Mouse (Mus musculus) embryonic facial prominence, embryonic 10.5 days (tissue): ENCODE measurements around the gene Capza1. TPM values are rescaled to one million over a fixed set of nuclear protein-coding genes. Genes with fewer than 3 reads are reported as not detected.

Experiments
- DNase-seq: peaks from one replicate; pipeline ENCODE4 v3.0.0-alpha.2; 2017; ENCODE audit warnings: low spot score
- H3K27ac ChIP-seq: fragments of 300-500 bp; sonication (generic); replicated peaks from 2 replicates; pipeline ENCODE4 v1.5.1; 2016; ENCODE audit warnings: mild to moderate bottlenecking
- H3K27me3 ChIP-seq: fragments of 300-500 bp; sonication (generic); replicated peaks from 2 replicates; pipeline ENCODE4 v1.6.1; 2016; ENCODE audit warnings: low read depth, mild to moderate bottlenecking; ENCODE audit not compliant: poor library complexity, severe bottlenecking
- H3K36me3 ChIP-seq: fragments of 300-500 bp; sonication (generic); replicated peaks from 2 replicates; pipeline ENCODE4 v1.6.1; 2016; ENCODE audit warnings: mild to moderate bottlenecking, moderate library complexity
- H3K4me1 ChIP-seq: fragments of 300-500 bp; sonication (generic); 2 replicates; pipeline ENCODE4 v1.6.1; 2016
- H3K4me3 ChIP-seq: fragments of 300-500 bp; sonication (generic); 2 replicates; pipeline ENCODE4 v1.5.1; 2016; ENCODE audit warnings: mild to moderate bottlenecking, moderate library complexity
- H3K9me3 ChIP-seq: fragments of 300-500 bp; sonication (generic); 2 replicates; pipeline ENCODE4 v1.6.1; 2016; ENCODE audit warnings: mild to moderate bottlenecking
- WGBS: fragments of 180-500 bp; shearing (Covaris S2); methylation state at CpG from one replicate; pipeline ENCODE4 v1.1.7; 2016; 5-methylcytosine and 5-hydroxymethylcytosine counted together
- polyA plus RNA-seq: library from polyadenylated mRNA; unstranded; fragments of >200 nt; fragmentation: Nextera tagmentation; extraction: Ambion mirVana; gene quantifications from 2 replicates; pipeline ENCODE4 v1.2.1, GENCODE M21; 2016

The Capza1 gene
- polyA plus RNA-seq, 1 experiment from 2014 or later: 191 TPM

DNA sequence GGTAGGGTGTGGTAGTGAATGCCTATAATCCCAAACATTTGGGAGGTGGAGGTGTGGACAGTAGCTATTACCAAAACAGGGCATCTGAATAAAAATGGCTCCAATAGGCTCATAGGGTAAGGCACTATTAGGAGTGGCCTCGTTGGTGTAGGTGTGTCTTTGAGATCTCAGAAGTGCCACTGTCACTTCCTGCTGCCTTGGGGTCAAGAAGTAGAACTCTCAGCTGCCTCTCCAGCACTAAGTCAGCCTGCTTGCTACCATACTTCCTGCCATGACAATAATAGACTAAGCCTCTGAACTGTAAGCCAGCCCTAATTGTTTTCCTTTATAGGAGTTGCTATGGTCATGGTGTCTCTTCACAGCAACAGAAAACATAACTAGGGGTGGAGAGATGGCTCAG, 8.2 kb downstream of the Capza1 start:
- Histone ChIP-seq H3K4me1 (0 out of 2 replicates have a peak, but pooled peaks cover 2% of the 10 kb centered on the region), H3K36me3 (peaks cover 44% of the 10 kb centered on the region), H3K4me3 (no peak overlapping the region), H3K27ac (no peak overlapping the region), H3K9me3 (no peaks in the 10 kb centered on the region), H3K27me3 (no peaks in the 10 kb centered on the region)
- DNase-seq: no peak
- whole genome bisulfite sequencing: 82% methylated on average over 1 of the region's 1 CpGs

DNA sequence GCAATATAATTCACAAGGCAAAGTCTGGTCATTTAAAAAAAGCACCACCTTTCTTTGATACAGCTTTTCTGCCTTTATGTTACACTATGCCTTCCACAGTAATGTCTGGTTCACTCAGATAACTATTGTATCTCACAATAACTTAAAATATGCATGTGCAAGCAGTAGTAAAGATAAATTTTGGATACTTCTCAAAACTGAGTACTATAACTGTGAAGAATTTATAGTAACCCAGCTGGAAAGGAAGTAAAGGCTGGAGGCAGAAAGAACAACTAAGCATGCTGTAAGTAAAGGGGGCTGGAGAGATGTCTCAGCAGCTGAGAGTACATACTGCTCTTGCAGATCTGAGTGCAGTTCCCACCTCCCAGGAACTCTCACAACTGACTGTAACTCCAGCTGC, 9.4 kb downstream of the Capza1 start:
- Histone ChIP-seq H3K4me1 (no peaks in the 10 kb centered on the region), H3K9me3 (no peaks in the 10 kb centered on the region), H3K4me3 (no peak overlapping the region), H3K36me3 (peaks cover 52% of the 10 kb centered on the region), H3K27me3 (no peaks in the 10 kb centered on the region), H3K27ac (no peak overlapping the region)
- no peak for DNase-seq

DNA sequence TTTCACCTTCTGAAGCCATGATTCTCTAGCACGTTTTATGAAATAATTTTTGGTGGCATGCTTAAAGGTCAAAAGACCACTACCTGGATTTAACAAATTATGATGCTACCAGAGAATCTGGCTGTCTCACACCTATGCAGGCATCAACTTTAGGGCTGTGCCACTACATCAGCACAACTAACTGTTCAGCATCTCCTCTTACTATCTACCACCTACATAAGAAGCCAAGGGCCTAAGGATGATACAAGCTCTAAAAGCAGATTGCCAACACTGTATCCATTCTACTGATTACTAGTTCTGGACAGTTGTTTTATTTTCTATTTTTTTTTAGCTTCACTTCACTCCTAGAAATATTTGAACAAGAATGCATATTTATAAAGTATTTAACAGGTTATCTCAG, 9.8 kb downstream of the Capza1 start:
- Histone ChIP-seq H3K27me3 (no peaks in the 10 kb centered on the region), H3K36me3 (peaks cover 55% of the 10 kb centered on the region)
- no peak for DNase-seq

DNA sequence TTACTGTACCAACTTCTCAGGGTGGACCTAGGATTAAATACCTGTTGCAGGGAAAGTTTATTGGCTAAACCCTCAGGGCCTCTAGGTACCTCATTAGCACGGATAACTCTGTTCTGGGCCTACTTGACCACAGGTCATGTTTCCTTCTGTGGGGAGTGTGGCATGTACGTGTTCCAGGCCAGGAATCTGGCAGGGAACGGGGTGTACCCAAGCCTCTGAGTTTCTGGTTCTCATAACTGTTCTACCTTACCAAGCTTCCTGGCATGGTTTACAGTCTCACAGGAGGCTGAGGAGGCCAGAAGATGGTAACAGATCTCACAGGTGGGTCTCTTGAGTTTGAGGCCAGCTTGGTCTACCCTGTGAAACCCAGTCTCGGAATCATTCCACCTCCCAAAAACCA, 17.7 kb downstream of the Capza1 start:
- H3K36me3 ChIP-seq: peaks cover 81% of the 10 kb centered on the region
- H3K27me3 ChIP-seq: no peaks in the 10 kb centered on the region
- 88% methylated on average over 4 of the region's 4 CpGs for WGBS
- no peak overlapping the region for H3K4me3 ChIP-seq
- no peaks in the 10 kb centered on the region for H3K9me3 ChIP-seq
- no peak for DNase-seq
- H3K27ac ChIP-seq: no peak overlapping the region
- H3K4me1 ChIP-seq: no peaks in the 10 kb centered on the region

More for the DNA sequence above, 9.8 kb downstream of the Capza1 start:
- Histone ChIP-seq H3K27ac (no peak overlapping the region), H3K4me3 (no peak overlapping the region), H3K4me1 (no peaks in the 10 kb centered on the region), H3K9me3 (no peaks in the 10 kb centered on the region)
- 87% methylated on average over 1 of the region's 1 CpGs for WGBS

DNA sequence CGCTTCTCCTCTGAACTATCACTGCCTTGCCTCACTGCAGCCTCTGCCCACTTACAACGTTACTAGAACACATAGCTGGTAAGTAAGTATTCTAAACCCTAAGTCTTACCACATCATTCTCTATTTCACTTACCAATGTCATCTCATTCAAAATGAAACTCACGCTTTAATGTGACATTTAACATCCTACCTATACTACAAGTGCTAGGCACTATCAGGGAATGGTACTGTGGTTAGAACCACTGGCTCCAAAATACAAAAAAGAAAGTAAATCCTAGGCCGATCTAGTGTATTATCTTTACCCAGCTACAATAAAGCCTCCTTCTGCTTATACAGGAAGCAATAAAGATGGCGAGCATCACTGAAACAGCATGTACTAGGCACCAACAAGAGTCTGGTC, 23.3 kb downstream of the Capza1 start:
- no peak overlapping the region for H3K4me3 ChIP-seq
- no peaks in the 10 kb centered on the region for H3K4me1 ChIP-seq
- H3K9me3 ChIP-seq: no peaks in the 10 kb centered on the region
- 95% methylated on average over 5 of the region's 5 CpGs for WGBS
- DNase-seq: no peak
- H3K36me3 ChIP-seq: peaks cover 94% of the 10 kb centered on the region
- H3K27ac ChIP-seq: no peak overlapping the region
- no peaks in the 10 kb centered on the region for H3K27me3 ChIP-seq

DNA sequence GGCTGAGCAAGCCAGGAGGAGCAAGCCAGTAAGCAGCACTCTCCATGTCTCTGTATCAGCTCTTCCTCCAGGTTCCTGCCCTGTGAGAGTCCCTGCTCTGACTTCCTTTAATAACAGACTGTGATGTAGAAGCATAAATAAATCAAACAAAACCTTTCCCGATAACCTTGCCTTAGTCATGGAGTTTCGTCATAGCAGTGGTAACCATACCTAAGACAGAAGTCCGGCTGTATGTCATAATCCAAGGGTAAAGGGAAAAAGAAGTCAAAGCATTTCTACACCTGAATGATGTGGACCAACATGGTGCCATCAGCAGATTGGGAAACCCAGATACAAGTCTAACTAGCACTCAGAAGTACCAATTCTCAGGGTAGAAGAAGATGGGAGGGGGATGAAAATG, 28.5 kb downstream of the Capza1 start:
- WGBS: 94% methylated on average over 3 of the region's 3 CpGs
- Histone ChIP-seq H3K9me3 (no peaks in the 10 kb centered on the region), H3K27ac (no peak overlapping the region)

DNA sequence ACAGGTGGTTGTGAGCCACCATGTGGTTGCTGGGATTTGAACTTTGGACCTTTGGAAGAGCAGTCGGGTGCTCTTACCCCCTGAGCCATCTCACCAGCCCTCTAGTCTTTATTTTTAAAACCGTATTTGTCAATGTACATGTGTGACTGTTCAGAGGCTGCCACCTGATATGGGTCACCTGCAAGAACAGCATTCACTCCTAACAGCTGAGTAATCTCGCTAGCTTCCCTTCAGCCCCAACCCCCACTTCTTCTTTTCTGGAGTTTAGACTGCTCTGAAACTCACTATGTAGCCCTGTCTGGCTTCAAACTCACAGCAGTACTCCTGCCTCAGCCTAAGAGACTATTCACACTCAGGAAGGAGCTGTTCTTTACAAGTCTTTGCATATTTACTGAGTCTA, 41.9 kb downstream of the Capza1 start:
- no peak overlapping the region for H3K27ac ChIP-seq
- no peaks in the 10 kb centered on the region for H3K27me3 ChIP-seq
- 76% methylated on average over 3 of the region's 3 CpGs for WGBS
- H3K36me3 ChIP-seq: peaks cover 42% of the 10 kb centered on the region
- H3K9me3 ChIP-seq: no peaks in the 10 kb centered on the region
- H3K4me1 ChIP-seq: peaks cover 15% of the 10 kb centered on the region
- DNase-seq: no peak
- H3K4me3 ChIP-seq: no peak overlapping the region

More for the DNA sequence above, 28.5 kb downstream of the Capza1 start:
- Histone ChIP-seq H3K27me3 (no peaks in the 10 kb centered on the region), H3K4me3 (no peak overlapping the region), H3K4me1 (no peaks in the 10 kb centered on the region), H3K36me3 (peaks cover 94% of the 10 kb centered on the region)
- DNase-seq: no peak

DNA sequence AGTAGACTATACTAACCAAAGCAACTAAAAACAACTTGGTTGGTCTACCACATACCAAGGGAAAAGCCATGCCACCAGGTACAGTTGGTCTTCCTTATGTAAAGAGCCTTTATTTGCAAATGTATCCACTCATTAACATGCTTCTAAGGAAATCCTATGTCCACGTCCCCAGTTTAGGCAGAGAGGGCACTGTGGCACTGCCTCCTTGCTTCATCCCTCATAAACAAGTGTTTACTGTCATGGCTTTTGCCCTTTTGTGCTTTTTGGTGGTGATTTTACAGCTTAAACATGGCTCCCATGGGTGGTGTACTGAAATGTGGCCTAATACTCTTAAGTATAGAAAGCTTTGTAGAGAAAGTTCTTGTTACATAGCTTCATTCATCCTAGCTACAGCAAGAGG, 43.9 kb downstream of the Capza1 start:
- Histone ChIP-seq H3K27me3 (no peaks in the 10 kb centered on the region), H3K4me1 (peaks cover 27% of the 10 kb centered on the region), H3K27ac (no peak overlapping the region), H3K36me3 (peaks cover 23% of the 10 kb centered on the region), H3K4me3 (no peak overlapping the region), H3K9me3 (no peaks in the 10 kb centered on the region)
- no peak for DNase-seq
- 58% methylated on average over 1 of the region's 1 CpGs for WGBS

DNA sequence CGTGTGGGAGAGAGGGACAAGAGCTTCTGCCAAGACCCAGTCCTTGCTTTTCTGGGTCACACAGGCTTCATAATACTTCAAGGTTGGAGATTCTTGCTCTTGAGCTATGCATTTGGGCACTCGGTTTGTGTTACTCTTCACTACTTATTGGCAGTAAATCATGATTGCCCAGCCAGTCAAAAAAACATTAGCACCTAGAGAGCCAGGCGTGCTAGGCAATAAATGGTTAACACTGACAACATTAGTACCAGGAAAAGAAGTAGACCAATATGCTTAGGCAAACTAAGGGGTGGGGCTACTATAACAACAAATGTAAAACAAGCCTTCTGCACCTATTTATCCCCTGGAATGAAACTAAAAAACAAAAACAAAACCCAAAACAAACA, 45.6 kb downstream of the Capza1 start:
- no peak for DNase-seq
- Histone ChIP-seq H3K27ac (peak overlapping the region; percentile 95), H3K4me3 (peak overlapping the region; percentile 91), H3K36me3 (peaks cover 18% of the 10 kb centered on the region), H3K9me3 (no peaks in the 10 kb centered on the region), H3K4me1 (peaks cover 27% of the 10 kb centered on the region), H3K27me3 (no peaks in the 10 kb centered on the region)
- WGBS: 6% methylated on average over 3 of the region's 3 CpGs

DNA sequence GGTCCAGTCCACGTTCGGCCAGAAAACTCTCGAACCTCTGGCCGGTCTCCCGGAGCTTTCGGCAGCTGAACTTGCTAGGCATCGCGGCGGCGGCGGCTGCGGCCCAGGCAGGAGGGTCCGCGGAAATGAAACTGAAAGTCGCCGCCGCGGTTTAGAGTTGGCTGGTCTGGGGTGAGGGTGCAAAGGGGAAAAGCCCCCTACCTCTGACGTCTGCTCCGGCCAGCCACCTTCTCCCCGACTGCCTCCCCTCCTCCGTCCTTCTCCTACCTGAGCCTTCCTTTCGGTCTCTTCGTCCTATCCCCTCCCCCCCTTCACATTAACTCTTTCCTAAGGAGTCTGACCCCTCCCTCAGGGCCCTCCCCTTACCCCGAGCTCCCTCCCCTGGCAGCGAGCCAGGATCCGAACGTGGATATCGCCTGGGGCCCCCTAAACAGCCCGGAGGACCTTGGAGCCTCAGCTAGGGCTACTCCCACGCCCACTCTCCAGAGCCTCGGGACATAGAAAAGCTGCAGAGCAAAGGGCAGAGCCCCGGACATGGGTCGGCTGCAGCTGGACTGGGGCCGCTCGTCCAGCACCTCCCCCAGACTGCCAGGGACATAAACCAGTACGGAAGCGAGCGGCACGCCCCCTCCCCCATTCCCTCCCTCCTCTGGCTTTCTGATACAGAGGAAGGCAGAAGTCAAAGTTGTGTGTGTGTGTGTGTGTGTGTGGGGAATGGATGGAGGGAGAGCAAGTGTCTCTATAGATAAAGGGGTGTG, 46.1 kb downstream of the Capza1 start, which contains the start of gene Mov10:
TSS of gene Mov10 (minus strand) at position 573 of the 758 bp plus-strand sequence.
- Histone ChIP-seq H3K36me3 (peaks cover 18% of the 10 kb centered on the region), H3K27ac (peak within 1 kb of the TSS; percentile 95), H3K4me3 (peak within 1 kb of the TSS; percentile 91), H3K9me3 (no peaks in the 10 kb centered on the region), H3K4me1 (peaks cover 27% of the 10 kb centered on the region), H3K27me3 (no peaks in the 10 kb centered on the region)
- peak; percentile 84 for DNase-seq
- under 1% methylated on average over 40 of the region's 40 CpGs for WGBS

DNA sequence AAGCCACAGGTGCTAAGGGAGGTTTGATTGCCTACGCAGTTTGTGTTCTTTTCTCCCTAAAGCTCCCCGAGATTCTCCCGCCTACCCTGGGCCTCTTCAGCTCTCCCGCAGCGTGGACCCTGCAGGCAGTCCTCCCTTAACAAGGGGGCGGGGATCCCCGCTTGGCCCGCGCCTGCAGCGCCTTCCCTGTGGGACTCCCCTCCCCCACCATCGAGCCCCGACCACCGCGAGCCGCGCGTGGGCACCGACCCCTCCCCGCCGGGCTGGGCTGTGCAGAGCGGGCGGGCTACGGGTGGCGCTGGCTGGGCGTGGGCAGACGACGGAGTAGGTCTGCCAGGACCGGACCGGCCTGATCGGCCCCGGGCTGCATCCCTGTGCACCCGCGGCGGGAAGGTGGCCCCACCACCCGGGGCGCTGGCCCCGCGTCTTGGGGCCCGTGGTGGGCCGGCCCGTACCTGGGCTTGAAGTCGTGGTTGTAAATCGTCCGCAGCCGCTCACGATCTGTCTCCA, 46.8 kb downstream of the Capza1 start:
- Histone ChIP-seq H3K27me3 (no peaks in the 10 kb centered on the region), H3K36me3 (peaks cover 15% of the 10 kb centered on the region), H3K9me3 (no peaks in the 10 kb centered on the region), H3K27ac (peak overlapping the region; percentile 95), H3K4me1 (peaks cover 27% of the 10 kb centered on the region), H3K4me3 (peak overlapping the region; percentile 91)
- DNase-seq: peak; percentile 78
- under 1% methylated on average over 46 of the region's 46 CpGs for whole genome bisulfite sequencing

DNA sequence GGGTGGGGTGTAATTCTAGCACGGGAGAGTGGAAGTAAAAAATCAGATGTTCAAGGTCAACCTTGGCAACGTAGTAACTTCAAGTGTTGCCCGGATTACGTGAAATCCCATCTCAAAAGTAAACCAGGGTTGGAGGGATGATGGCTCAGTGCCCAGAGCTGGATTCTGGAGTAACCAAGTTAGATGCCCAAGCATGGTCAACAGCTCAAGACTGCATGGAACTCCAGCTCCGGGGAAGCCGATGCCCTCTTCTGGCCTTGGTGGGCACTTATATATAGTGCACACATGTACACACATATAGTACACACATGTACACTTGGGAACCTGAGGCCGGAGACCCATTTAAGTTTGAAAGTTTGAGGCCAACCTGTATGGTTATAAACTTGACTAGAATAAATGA, 48.2 kb downstream of the Capza1 start:
- H3K27me3 ChIP-seq: no peaks in the 10 kb centered on the region
- DNase-seq: no peak
- 94% methylated on average over 7 of the region's 7 CpGs for WGBS
- H3K9me3 ChIP-seq: no peaks in the 10 kb centered on the region
- H3K4me3 ChIP-seq: no peak overlapping the region
- peaks cover 8% of the 10 kb centered on the region for H3K36me3 ChIP-seq
- peaks cover 27% of the 10 kb centered on the region for H3K4me1 ChIP-seq
- H3K27ac ChIP-seq: no peak overlapping the region

DNA sequence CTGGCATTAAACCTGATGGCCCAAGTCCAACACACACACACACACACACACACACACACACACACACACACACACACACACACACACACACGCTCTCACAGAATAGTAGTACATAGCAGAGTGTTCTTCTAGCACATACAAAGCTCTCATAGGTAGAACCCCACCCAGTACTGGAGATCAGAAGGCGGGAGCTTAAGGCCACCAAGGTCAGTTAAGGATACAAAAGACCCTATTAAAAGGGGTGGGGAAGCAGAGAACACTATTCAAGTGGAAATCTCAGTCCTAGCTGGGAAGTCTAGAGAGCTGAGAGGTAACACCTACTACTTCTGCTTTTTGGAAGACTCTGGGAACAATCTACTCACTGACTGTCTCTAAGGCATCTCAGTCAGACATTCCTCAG, 49.0 kb downstream of the Capza1 start:
- DNase-seq: no peak
- WGBS: 85% methylated on average over 2 of the region's 2 CpGs
- H3K4me3 ChIP-seq: no peak overlapping the region
- H3K27ac ChIP-seq: no peak overlapping the region
- peaks cover 27% of the 10 kb centered on the region for H3K4me1 ChIP-seq
- H3K9me3 ChIP-seq: no peaks in the 10 kb centered on the region
- peaks cover under 1% of the 10 kb centered on the region for H3K36me3 ChIP-seq
- H3K27me3 ChIP-seq: no peaks in the 10 kb centered on the region
